Mouse (Mus musculus) myocyte (in vitro differentiated cells): ENCODE data around the gene Nmrk1. TPM values are rescaled to one million over a fixed set of nuclear protein-coding genes. Genes with fewer than 3 reads are reported as not detected.

ENCODE experiments used
- H3K27me3 ChIP-seq: one replicate; pipeline ENCODE4 v1.6.1; 2011; ENCODE audit not compliant: control insufficient read depth, insufficient read depth, insufficient read length
- H3K36me3 ChIP-seq: one replicate; pipeline ENCODE4 v1.6.1; 2011; ENCODE audit not compliant: control insufficient read depth, insufficient read depth
- H3K4me2 ChIP-seq: one replicate; pipeline ENCODE4 v1.6.1; 2011; ENCODE audit warnings: low read depth, control low read depth
- H3K4me3 ChIP-seq: one replicate; pipeline ENCODE4 v1.5.1; 2011; ENCODE audit warnings: mild to moderate bottlenecking, control low read depth, moderate library complexity
- H3K79me2 ChIP-seq: one replicate; pipeline ENCODE4 v1.6.1; 2011; ENCODE audit not compliant: control insufficient read depth, insufficient read depth
- H3ac ChIP-seq: one replicate; pipeline ENCODE4 v1.6.1; 2011; ENCODE audit not compliant: control insufficient read depth, insufficient read length
- CEBPB ChIP-seq: IDR thresholded peaks from 2 replicates; pipeline ENCODE4 v1.6.1; 2011; ENCODE audit warnings: mild to moderate bottlenecking, moderate library complexity; ENCODE audit not compliant: poor library complexity, insufficient read depth, severe bottlenecking
- E2F4 ChIP-seq: IDR thresholded peaks from one replicate; pipeline ENCODE4 v1.6.1; 2011; ENCODE audit warnings: mild to moderate bottlenecking, control low read depth, moderate library complexity; ENCODE audit not compliant: insufficient read depth
- MAX ChIP-seq: IDR thresholded peaks from one replicate; pipeline ENCODE4 v1.6.1; 2011; ENCODE audit warnings: low read depth, mild to moderate bottlenecking, control low read depth
- MYOD1 ChIP-seq, 3 experiments: IDR thresholded peaks; one replicate each; pipeline ENCODE4 v1.6.1; 2011; ENCODE audit warnings: control low read depth in 2 of 3, low read depth in 2 of 3, mild to moderate bottlenecking in 2 of 3, moderate library complexity in 1 of 3; ENCODE audit not compliant: insufficient read length in 2 of 3, control insufficient read depth in 1 of 3
- MYOG ChIP-seq, 3 experiments: IDR thresholded peaks; one replicate each; pipeline ENCODE4 v1.6.1; 2011; ENCODE audit warnings: control low read depth in 2 of 3, low read depth in 2 of 3, mild to moderate bottlenecking in 2 of 3; ENCODE audit not compliant: insufficient read length in 2 of 3, control insufficient read depth in 1 of 3, insufficient read depth in 1 of 3
- POLR2A ChIP-seq: IDR thresholded peaks from one replicate; pipeline ENCODE4 v1.6.1; 2011; ENCODE audit warnings: low read depth, mild to moderate bottlenecking, control low read depth, moderate library complexity; ENCODE audit not compliant: insufficient read length
- POLR2AphosphoS2 ChIP-seq: IDR thresholded peaks from one replicate; pipeline ENCODE4 v1.6.1; 2011; ENCODE audit warnings: low read depth, control low read depth; ENCODE audit not compliant: insufficient read length
- REST ChIP-seq: IDR thresholded peaks from one replicate; pipeline ENCODE4 v1.6.1; 2011; ENCODE audit warnings: mild to moderate bottlenecking, control low read depth, moderate library complexity; ENCODE audit not compliant: insufficient read depth, insufficient read length
- SRF ChIP-seq: IDR thresholded peaks from one replicate; pipeline ENCODE4 v1.6.1; 2011; ENCODE audit warnings: low read depth; ENCODE audit not compliant: control insufficient read depth, insufficient read length
- TCF12 ChIP-seq: IDR thresholded peaks from one replicate; pipeline ENCODE4 v1.6.1; 2011; ENCODE audit warnings: mild to moderate bottlenecking, control low read depth; ENCODE audit not compliant: poor library complexity, insufficient read depth, severe bottlenecking
- TCF3 ChIP-seq: IDR thresholded peaks from one replicate; pipeline ENCODE4 v1.6.1; 2011; ENCODE audit warnings: low read depth, control low read depth; ENCODE audit not compliant: insufficient read length
- USF1 ChIP-seq: IDR thresholded peaks from one replicate; pipeline ENCODE4 v1.6.1; 2011; ENCODE audit warnings: low read depth, mild to moderate bottlenecking, control low read depth, moderate library complexity
- polyA plus RNA-seq: library from polyadenylated mRNA; unstranded; fragments of >200 nt; fragmentation: generic; extraction: Trizol; gene quantifications from one replicate; pipeline ENCODE4 v1.2.1, GENCODE M21; 2012; ENCODE audit warnings: missing spikeins

Nmrk1 gene
- polyA plus RNA-seq, 1 experiment, result 2.0 TPM

- no peaks in the 10 kb centered on the region for H3K27me3 ChIP-seq
- no peak overlapping the region for H3ac ChIP-seq
- no peaks in the 10 kb centered on the region for H3K36me3 ChIP-seq
- TF ChIP-seq POLR2AphosphoS2 (no peak), USF1 (no peak), REST (no peak)
- no peaks in the 10 kb centered on the region for H3K79me2 ChIP-seq
- no peak overlapping the region for H3K4me3 ChIP-seq
- H3K4me2 ChIP-seq, result no peak overlapping the region
Observed at GRCm38 (mm10) chr19:18658473-18658872, 26.7 kb downstream of the Nmrk1 start.

- no peaks in the 10 kb centered on the region for H3K36me3 ChIP-seq
- H3K27me3 ChIP-seq, result no peaks in the 10 kb centered on the region
- no peak overlapping the region for H3K4me2 ChIP-seq
- TF ChIP-seq E2F4 (no peak), MYOD1 (IDR thresholded peaks at IDR 0.05; ENCODE audit: control insufficient read depth in 1 of 3, insufficient read length in 2 of 3, low read depth in 2 of 3) (no peak), REST (no peak), USF1 (no peak), TCF3 (no peak), POLR2A (no peak), TCF12 (no peak), SRF (no peak), MAX (no peak), CEBPB (no peak), POLR2AphosphoS2 (no peak), MYOG (IDR thresholded peaks at IDR 0.05; ENCODE audit: control insufficient read depth in 1 of 3, insufficient read depth in 1 of 3, insufficient read length in 2 of 3, low read depth in 2 of 3) (no peak)
- H3ac ChIP-seq, result no peak overlapping the region
- no peak overlapping the region for H3K4me3 ChIP-seq
- no peaks in the 10 kb centered on the region for H3K79me2 ChIP-seq
Observed at GRCm38 (mm10) chr19:18659349-18659748, 27.6 kb downstream of the Nmrk1 start.

- H3K4me3 ChIP-seq, result no peak overlapping the region
- H3K27me3 ChIP-seq, result no peaks in the 10 kb centered on the region
- H3K79me2 ChIP-seq, result no peaks in the 10 kb centered on the region
- H3ac ChIP-seq, result no peak overlapping the region
- H3K4me2 ChIP-seq, result peak overlapping the region; percentile 7
- H3K36me3 ChIP-seq, result no peaks in the 10 kb centered on the region
- TF ChIP-seq CEBPB, result 0 out of 2 replicates have a peak, but pooled peaks have one; percentile 50
- no peak for TF ChIP-seq MYOD1 (IDR thresholded peaks at IDR 0.05; ENCODE audit: control insufficient read depth in 1 of 3, insufficient read length in 2 of 3, low read depth in 2 of 3)
- TF ChIP-seq TCF12, result no peak
- no peak for TF ChIP-seq MYOG (IDR thresholded peaks at IDR 0.05; ENCODE audit: control insufficient read depth in 1 of 3, insufficient read depth in 1 of 3, insufficient read length in 2 of 3, low read depth in 2 of 3)
- TF ChIP-seq USF1, result no peak
- TF ChIP-seq TCF3, result no peak
- no peak for TF ChIP-seq MAX
- TF ChIP-seq POLR2AphosphoS2, result no peak
- TF ChIP-seq REST, result no peak
Observed at GRCm38 (mm10) chr19:18660466-18660865, 28.7 kb downstream of the Nmrk1 start.

- TF ChIP-seq CEBPB (no peak), MAX (no peak), MYOD1 (IDR thresholded peaks at IDR 0.05; ENCODE audit: control insufficient read depth in 1 of 3, insufficient read length in 2 of 3, low read depth in 2 of 3) (no peak), MYOG (IDR thresholded peaks at IDR 0.05; ENCODE audit: control insufficient read depth in 1 of 3, insufficient read depth in 1 of 3, insufficient read length in 2 of 3, low read depth in 2 of 3) (no peak), TCF12 (no peak), POLR2AphosphoS2 (no peak)
Observed at GRCm38 (mm10) chr19:18661683-18662082, 29.9 kb downstream of the Nmrk1 start.

GRCm38 (mm10) chr19:18663904-18664303 is 32.2 kb downstream of the Nmrk1 start:
- H3K27me3 ChIP-seq, result no peaks in the 10 kb centered on the region
- no peak for TF ChIP-seq USF1
- no peak for TF ChIP-seq E2F4
- TF ChIP-seq MYOD1 (IDR thresholded peaks at IDR 0.05; ENCODE audit: control insufficient read depth in 1 of 3, insufficient read length in 2 of 3, low read depth in 2 of 3), result no peak
- TF ChIP-seq MYOG (IDR thresholded peaks at IDR 0.05; ENCODE audit: control insufficient read depth in 1 of 3, insufficient read depth in 1 of 3, insufficient read length in 2 of 3, low read depth in 2 of 3), result no peak
- no peak for TF ChIP-seq POLR2A
- TF ChIP-seq MAX, result no peak
- no peak for TF ChIP-seq SRF
- H3K36me3 ChIP-seq, result no peaks in the 10 kb centered on the region
- no peaks in the 10 kb centered on the region for H3K79me2 ChIP-seq
- no peak overlapping the region for H3K4me2 ChIP-seq
- H3K4me3 ChIP-seq, result no peak overlapping the region
- H3ac ChIP-seq, result no peak overlapping the region

More at GRCm38 (mm10) chr19:18661683-18662082, 29.9 kb downstream of the Nmrk1 start:
- Histone ChIP-seq H3K79me2 (no peaks in the 10 kb centered on the region), H3K27me3 (no peaks in the 10 kb centered on the region), H3K4me2 (no peak overlapping the region), H3K36me3 (no peaks in the 10 kb centered on the region), H3K4me3 (no peak overlapping the region), H3ac (no peak overlapping the region)
